Mouse (Mus musculus): ENCODE measurements at regions not wholly inside any gene's neighbourhood (a gene's known extent, or its start where the extent isn't known, plus 50 kb on each side); places are given as distances from the start of the nearest gene placed in this dataset.

- no peak for TF ChIP-seq POLR2A (IDR thresholded peaks at IDR 0.05; ENCODE audit: control insufficient read depth, low read depth, low read length)
- TF ChIP-seq CTCF (IDR thresholded peaks at IDR 0.05; ENCODE audit: control insufficient read depth, insufficient read depth, insufficient replicate concordance, low read depth, low read length): no peak
These were observed 157.1 kb upstream of the G2e3 start for GRCm38 (mm10) chr12:51190754-51191153.
